Mouse (Mus musculus): ENCODE measurements around the gene Abce1. TPM values are rescaled to one million over a fixed set of nuclear protein-coding genes. Genes with fewer than 3 reads are reported as not detected.

The Abce1 gene
- total and polyA plus RNA-seq, 2 experiments, result 10.3 to 68.6 TPM

DNA sequence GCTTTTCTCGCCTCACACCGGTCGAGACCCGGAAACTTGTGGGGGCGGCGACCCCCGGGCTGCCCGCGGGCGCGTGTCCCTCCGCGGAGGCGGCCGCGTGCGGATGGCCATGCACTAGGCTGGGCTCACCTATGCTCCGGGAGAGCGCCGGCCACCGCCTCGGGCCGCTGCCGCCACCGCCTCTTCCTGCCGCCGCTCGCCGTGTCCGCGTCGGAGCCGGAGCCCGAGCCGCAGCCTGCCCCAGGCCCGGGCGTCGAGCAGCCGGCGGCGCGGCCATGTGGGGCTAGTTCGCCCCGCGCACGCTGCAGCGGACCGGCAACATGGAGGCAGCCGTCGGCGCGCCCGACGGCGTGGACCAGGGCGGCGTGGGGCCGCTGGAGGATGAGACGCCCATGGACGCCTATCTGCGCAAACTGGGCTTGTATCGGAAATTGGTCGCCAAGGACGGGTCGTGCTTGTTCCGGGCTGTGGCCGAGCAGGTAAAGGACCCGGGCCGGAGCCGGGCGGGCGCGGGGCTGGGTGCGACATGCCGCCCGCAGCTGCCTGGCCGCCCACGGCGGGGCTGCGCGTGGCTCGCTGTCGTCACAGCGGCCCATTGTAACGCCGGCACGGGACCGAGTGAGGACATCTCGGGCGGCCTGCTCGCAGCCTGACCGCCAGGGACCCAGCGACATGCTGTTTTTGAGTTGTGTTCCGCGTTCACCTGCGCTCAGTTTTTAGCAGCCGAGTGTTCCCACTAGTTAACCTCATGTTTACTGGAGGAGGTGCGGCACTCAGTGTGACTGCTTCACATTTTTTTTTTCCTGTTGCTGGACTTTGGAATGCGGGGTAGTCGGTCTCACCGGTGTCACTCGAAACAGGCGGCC is 71.7 kb downstream of the Abce1 start, which contains the start of gene Otud4:
Otud4 (plus strand) TSS at position 33 of the 866 bp plus-strand sequence.
- H3K79me2 ChIP-seq (ENCODE audit: control insufficient read depth, insufficient read depth, low read length), result peaks cover 24% of the 10 kb centered on the region; the same call in 1 of the 2 replicates
- H3K36me3 ChIP-seq (ENCODE audit: control insufficient read depth, insufficient read depth, low read length), result peaks cover 9% of the 10 kb centered on the region
- peak within 1 kb of the TSS; percentile 93 for H3K9ac ChIP-seq (ENCODE audit: low read depth, low read length)
- TF ChIP-seq CTCF (IDR thresholded peaks at IDR 0.05; ENCODE audit: low read depth, low read length) (0 out of 2 replicates have a peak, but pooled peaks have one; percentile 7), POLR2A (IDR thresholded peaks at IDR 0.05; ENCODE audit: extremely low read depth, insufficient read depth, low read length) (peak; percentile 46; the same call in 1 of the 2 replicates)
- peak within 1 kb of the TSS; percentile 98 for H3K4me3 ChIP-seq (ENCODE audit: insufficient read depth, low read depth, low read length)
- peak; percentile 80 for DNase-seq (ENCODE audit: extremely low read depth, low read depth, low spot score)
- H3K27me3 ChIP-seq (ENCODE audit: control insufficient read depth, insufficient read depth, low read length), result no peaks in the 10 kb centered on the region
- under 1% methylated on average over 99 of the region's 103 CpGs for WGBS
- H3K4me1 ChIP-seq (ENCODE audit: control insufficient read depth, insufficient read depth, low read length), result peaks cover 11% of the 10 kb centered on the region
- H3K27ac ChIP-seq (replicated peaks; ENCODE audit: insufficient read depth, low read depth, low read length), result peak within 1 kb of the TSS; percentile 96

DNA sequence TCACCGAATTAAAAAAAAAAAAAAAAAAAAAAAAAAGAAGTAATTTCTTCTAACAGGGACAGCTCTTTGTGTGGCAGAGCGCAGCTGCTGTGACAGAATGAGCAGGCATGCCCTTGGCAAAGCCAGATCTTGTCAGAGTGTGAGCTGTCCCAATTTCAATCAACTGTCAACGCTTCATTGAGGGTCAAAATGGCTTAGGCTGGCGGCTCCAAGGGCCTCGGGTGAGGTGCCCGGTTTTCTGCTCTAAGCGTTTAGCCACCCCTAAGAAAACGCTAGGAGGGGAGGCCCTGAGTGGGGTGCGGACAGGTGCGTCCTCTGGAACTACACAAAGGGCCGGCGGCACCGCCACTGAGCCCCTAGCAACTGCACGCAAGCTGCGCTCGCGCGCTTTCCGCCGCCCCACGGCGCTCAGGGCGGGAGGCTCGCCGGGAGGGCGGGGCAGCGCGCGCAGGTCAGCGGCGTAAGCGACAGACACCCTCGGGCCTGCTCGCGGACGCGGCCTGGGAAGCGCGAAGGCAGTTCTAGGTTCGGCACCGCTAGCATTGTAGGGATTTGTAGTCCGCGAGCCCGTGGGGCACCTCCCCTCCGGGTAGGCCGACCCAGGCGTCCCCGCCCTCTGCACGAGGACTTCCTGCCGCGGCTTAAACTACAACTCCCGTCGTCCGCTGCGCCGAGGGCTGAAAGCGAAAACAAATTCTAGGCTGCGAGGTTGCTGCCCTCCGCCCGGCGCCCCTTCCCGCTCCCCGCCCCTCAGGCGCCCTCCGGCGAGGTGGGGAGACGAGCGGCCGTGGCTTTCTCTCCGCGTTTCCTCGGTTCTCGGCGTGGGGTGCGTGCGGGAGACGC is 72.6 kb downstream of the Abce1 start:
- Histone ChIP-seq H3K4me3 (ENCODE audit: insufficient read depth, low read depth, low read length) (peak overlapping the region; percentile 98), H3K79me2 (ENCODE audit: control insufficient read depth, insufficient read depth, low read length) (peaks cover 17% of the 10 kb centered on the region; the same call in 1 of the 2 replicates), H3K36me3 (ENCODE audit: control insufficient read depth, insufficient read depth, low read length) (peaks cover 2% of the 10 kb centered on the region), H3K4me1 (ENCODE audit: control insufficient read depth, insufficient read depth, low read length) (peaks cover 11% of the 10 kb centered on the region), H3K9ac (ENCODE audit: low read depth, low read length) (peak overlapping the region; percentile 93), H3K27me3 (ENCODE audit: control insufficient read depth, insufficient read depth, low read length) (no peaks in the 10 kb centered on the region), H3K27ac (replicated peaks; ENCODE audit: insufficient read depth, low read depth, low read length) (peak overlapping the region; percentile 96)
- WGBS, result under 1% methylated on average over 77 of the region's 77 CpGs
- DNase-seq (ENCODE audit: extremely low read depth, low read depth, low spot score), result peak; percentile 96
- TF ChIP-seq POLR2A (IDR thresholded peaks at IDR 0.05; ENCODE audit: extremely low read depth, insufficient read depth, low read length) (peak; percentile 39; the same call in 1 of the 2 replicates), CTCF (IDR thresholded peaks at IDR 0.05; ENCODE audit: low read depth, low read length) (no peak)

DNA sequence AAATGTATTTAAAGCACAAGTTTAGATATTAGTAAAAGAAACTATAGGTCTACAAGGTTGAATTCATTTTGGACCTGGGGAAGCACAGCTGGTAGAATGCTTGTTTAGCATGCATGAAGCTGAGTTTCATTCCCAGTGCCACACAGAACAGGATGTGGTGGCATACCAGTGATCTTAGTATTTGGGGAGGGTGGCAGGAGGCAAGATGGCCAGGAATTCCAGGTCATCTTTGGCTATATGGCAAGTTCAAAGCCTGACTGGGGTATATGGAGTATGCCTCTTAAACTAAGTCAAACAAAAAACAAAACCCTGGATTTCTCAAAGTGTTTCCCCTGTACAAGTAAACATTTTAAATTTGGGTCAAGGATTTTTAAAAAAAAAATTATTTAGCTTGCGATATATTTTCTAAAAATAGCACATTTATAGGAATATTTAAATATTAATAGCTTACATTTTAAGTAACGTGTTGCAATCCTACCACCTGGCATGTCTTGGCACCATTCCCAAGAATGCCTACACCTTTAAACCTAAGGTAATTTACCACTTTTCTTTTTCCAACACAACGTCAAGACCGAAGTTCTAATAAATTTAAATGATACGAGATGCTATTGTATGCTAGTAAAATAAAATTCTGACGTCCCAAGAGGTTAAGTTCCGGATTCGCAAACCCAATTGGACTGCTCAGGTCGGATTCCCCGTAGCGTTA is 73.4 kb downstream of the Abce1 start:
- WGBS, result 2% methylated on average over 11 of the region's 11 CpGs
- peak overlapping the region; percentile 36; the same call in 1 of the 2 replicates for H3K9ac ChIP-seq (ENCODE audit: low read depth, low read length)
- peaks cover 11% of the 10 kb centered on the region; the same call in 1 of the 2 replicates for H3K79me2 ChIP-seq (ENCODE audit: control insufficient read depth, insufficient read depth, low read length)
- H3K4me1 ChIP-seq (ENCODE audit: control insufficient read depth, insufficient read depth, low read length), result peaks cover 11% of the 10 kb centered on the region
- H3K27ac ChIP-seq (replicated peaks; ENCODE audit: insufficient read depth, low read depth, low read length), result peak overlapping the region; percentile 58
- peak; percentile 69 for DNase-seq (ENCODE audit: extremely low read depth, low read depth, low spot score)
- peak overlapping the region; percentile 75 for H3K4me3 ChIP-seq (ENCODE audit: insufficient read depth, low read depth, low read length)
- H3K36me3 ChIP-seq (ENCODE audit: control insufficient read depth, insufficient read depth, low read length), result no peaks in the 10 kb centered on the region
- TF ChIP-seq POLR2A (IDR thresholded peaks at IDR 0.05; ENCODE audit: extremely low read depth, insufficient read depth, low read length) (no peak), CTCF (IDR thresholded peaks at IDR 0.05; ENCODE audit: low read depth, low read length) (no peak)
- no peaks in the 10 kb centered on the region for H3K27me3 ChIP-seq (ENCODE audit: control insufficient read depth, insufficient read depth, low read length)

DNA sequence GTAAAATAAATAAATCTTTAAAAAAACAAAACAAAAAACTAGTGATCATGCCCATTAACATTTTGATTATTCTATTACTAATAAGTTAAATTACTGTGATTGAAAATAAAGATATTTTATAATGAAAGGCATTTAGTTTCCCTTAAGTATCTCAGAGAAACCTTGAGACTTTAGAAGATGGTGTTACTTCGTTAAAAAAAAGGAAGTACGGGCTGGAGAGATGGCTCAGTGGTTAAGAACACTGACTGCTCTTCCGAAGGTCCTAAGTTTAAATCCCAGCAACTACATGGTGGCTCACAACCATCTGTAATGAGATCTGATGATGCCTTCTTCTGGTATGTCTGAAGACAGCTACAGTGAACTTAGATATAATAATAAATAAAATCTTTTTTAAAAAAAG is 74.3 kb downstream of the Abce1 start:
- H3K9ac ChIP-seq (ENCODE audit: low read depth, low read length), result no peak overlapping the region
- no peaks in the 10 kb centered on the region for H3K36me3 ChIP-seq (ENCODE audit: control insufficient read depth, insufficient read depth, low read length)
- TF ChIP-seq CTCF (IDR thresholded peaks at IDR 0.05; ENCODE audit: low read depth, low read length) (no peak), POLR2A (IDR thresholded peaks at IDR 0.05; ENCODE audit: extremely low read depth, insufficient read depth, low read length) (no peak)
- 89% methylated on average over 3 of the region's 3 CpGs for WGBS
- no peaks in the 10 kb centered on the region for H3K27me3 ChIP-seq (ENCODE audit: control insufficient read depth, insufficient read depth, low read length)
- H3K27ac ChIP-seq (replicated peaks; ENCODE audit: insufficient read depth, low read depth, low read length), result no peak overlapping the region
- no peak for DNase-seq (ENCODE audit: extremely low read depth, low read depth, low spot score)
- H3K79me2 ChIP-seq (ENCODE audit: control insufficient read depth, insufficient read depth, low read length), result peaks cover 7% of the 10 kb centered on the region; the same call in 1 of the 2 replicates
- H3K4me3 ChIP-seq (ENCODE audit: insufficient read depth, low read depth, low read length), result no peak overlapping the region
- H3K4me1 ChIP-seq (ENCODE audit: control insufficient read depth, insufficient read depth, low read length), result peaks cover 11% of the 10 kb centered on the region

DNA sequence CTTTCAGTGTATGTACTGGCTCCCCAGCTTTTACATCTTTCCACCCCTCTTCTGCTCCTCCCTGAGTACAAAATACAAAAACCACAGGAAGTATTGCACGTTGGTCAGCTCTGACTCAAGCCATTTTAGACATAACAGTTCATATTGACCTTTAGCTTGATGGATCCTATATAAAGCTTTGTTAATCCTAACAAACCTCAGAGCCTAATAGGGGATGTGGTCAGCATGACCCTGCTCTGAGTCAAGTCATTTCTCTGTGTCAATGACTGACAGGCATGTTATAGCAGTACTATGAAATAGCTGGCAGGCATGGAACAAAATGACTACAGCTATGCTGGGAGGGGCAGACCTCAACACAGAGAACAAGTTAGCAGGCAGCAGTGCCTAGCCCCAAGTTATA is 75.4 kb downstream of the Abce1 start:
- Histone ChIP-seq H3K27me3 (ENCODE audit: control insufficient read depth, insufficient read depth, low read length) (no peaks in the 10 kb centered on the region), H3K27ac (replicated peaks; ENCODE audit: insufficient read depth, low read depth, low read length) (no peak overlapping the region), H3K36me3 (ENCODE audit: control insufficient read depth, insufficient read depth, low read length) (no peaks in the 10 kb centered on the region), H3K4me1 (ENCODE audit: control insufficient read depth, insufficient read depth, low read length) (peaks cover 5% of the 10 kb centered on the region), H3K4me3 (ENCODE audit: insufficient read depth, low read depth, low read length) (no peak overlapping the region), H3K9ac (ENCODE audit: low read depth, low read length) (no peak overlapping the region), H3K79me2 (ENCODE audit: control insufficient read depth, insufficient read depth, low read length) (peaks cover 3% of the 10 kb centered on the region; the same call in 1 of the 2 replicates)
- no peak for DNase-seq (ENCODE audit: extremely low read depth, low read depth, low spot score)
- WGBS, result 64% methylated on average over 1 of the region's 1 CpGs
- TF ChIP-seq POLR2A (IDR thresholded peaks at IDR 0.05; ENCODE audit: extremely low read depth, insufficient read depth, low read length) (no peak), CTCF (IDR thresholded peaks at IDR 0.05; ENCODE audit: low read depth, low read length) (no peak)

Data from liver, adult 2 months (tissue).